Mouse (Mus musculus): ENCODE data around the gene Cd63.

- TF ChIP-seq CTCF (IDR thresholded peaks at IDR 0.05; ENCODE audit: extremely low read depth, insufficient read depth, low read length) = no peak
- TF ChIP-seq POLR2A (IDR thresholded peaks at IDR 0.05; ENCODE audit: extremely low read depth, insufficient read depth, low read length) = no peak
Observed at GRCm38 (mm10) chr10:128910066-128910841, 9.5 kb downstream of the Cd63 start.

Data from cortical plate, adult 2 months (tissue).